Comparison of ENCODE assay signal across 22 mouse cellular contexts in the genomic region with DNA sequence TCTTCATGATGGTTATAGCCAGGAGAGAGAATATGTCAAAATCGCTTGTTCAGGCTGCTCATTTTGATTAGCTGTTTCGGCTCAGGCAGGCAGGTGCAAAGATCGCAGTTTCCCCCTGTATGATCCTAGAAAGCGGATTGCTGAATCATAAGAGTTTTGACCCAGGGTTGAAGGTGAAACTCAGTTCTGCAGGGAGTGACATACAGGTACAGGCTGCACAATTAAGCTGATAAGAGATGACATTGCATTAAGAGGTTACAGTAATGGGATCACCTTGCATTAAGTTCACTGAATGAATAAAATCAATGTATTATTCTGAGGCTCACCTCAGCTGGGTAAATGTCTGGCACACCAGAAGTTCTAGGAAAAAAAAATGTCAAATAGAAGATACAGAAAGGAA.
"Had no signal": no experiment of that assay in that cellular context is flagged by ENCODE, and none has a peak within 500 bp of the region (broad histone marks: within the 10 kb centered on the region; RNA-seq: fewer than 3 reads in every experiment).

No protein-coding gene starts in this region.

- H3K36me3 ChIP-seq: heart, embryonic 10.5 days; heart, embryonic 12.5 days; hindbrain, embryonic 10.5 days; hindbrain, embryonic 12.5 days; limb, embryonic 10.5 days; limb, embryonic 12.5 days; liver, embryonic 13.5 days; liver, embryonic 15.5 days had no signal

- DNase-seq: gastrocnemius, adult 2 months; gastrocnemius, postnatal 10 days; gastrocnemius, postnatal 25 days; heart, adult 18-20 months; heart, postnatal 10 days; heart, postnatal 4 days; layer of hippocampus, adult 9-11 months; layer of hippocampus, postnatal 36 days; liver, embryonic 13.5 days; liver, postnatal 0 days had no signal

- ATAC-seq: hindbrain, embryonic 16.5 days; inflammation-experienced regulatory T-cells, adult 6 months; liver, postnatal 0 days had no signal

- H3K27me3 ChIP-seq: heart, embryonic 12.5 days; hindbrain, embryonic 12.5 days; limb, embryonic 12.5 days; liver, embryonic 13.5 days; liver, embryonic 15.5 days had no signal

- H3K4me1 ChIP-seq: heart, embryonic 10.5 days; heart, embryonic 12.5 days; hindbrain, embryonic 10.5 days; hindbrain, embryonic 12.5 days; liver, embryonic 13.5 days had no signal

- H3K4me3 ChIP-seq: gastrocnemius, adult 2 months; heart, embryonic 10.5 days; heart, embryonic 12.5 days; hindbrain, embryonic 10.5 days; hindbrain, embryonic 12.5 days; left cerebral cortex, adult 2 months; limb, embryonic 10.5 days; limb, embryonic 12.5 days; liver, embryonic 13.5 days; liver, embryonic 15.5 days had no signal

- H3K9me3 ChIP-seq: heart, embryonic 10.5 days; heart, embryonic 12.5 days; hindbrain, embryonic 10.5 days; hindbrain, embryonic 12.5 days; limb, embryonic 10.5 days; limb, embryonic 12.5 days; liver, embryonic 13.5 days; liver, embryonic 15.5 days had no signal

- H3K4me2 ChIP-seq: heart, embryonic 12.5 days; hindbrain, embryonic 12.5 days; hindbrain, embryonic 14.5 days; limb, embryonic 12.5 days; liver, embryonic 11.5 days; liver, embryonic 13.5 days; liver, embryonic 15.5 days had no signal

- H3K27ac ChIP-seq: gastrocnemius, adult 2 months; heart, embryonic 10.5 days; hindbrain, embryonic 10.5 days; hindbrain, embryonic 12.5 days; hindbrain, embryonic 14.5 days; left cerebral cortex, adult 2 months; limb, embryonic 10.5 days; limb, embryonic 12.5 days; liver, embryonic 13.5 days; liver, embryonic 15.5 days had no signal

- H3K9ac ChIP-seq: heart, embryonic 12.5 days; hindbrain, embryonic 12.5 days; hindbrain, embryonic 14.5 days; limb, embryonic 12.5 days; liver, embryonic 13.5 days; liver, embryonic 15.5 days; liver, postnatal 0 days had no signal
